Comparison of ENCODE assay signal across 8 mouse cellular contexts in genomic region chr2:91949411-91950274, GRCm38 (mm10). TPM values are rescaled to one million over a fixed set of nuclear protein-coding genes. Genes with fewer than 3 reads are reported as not detected.
A peak's percentile ranks its signal among the peaks of the same experiment; 100 is the strongest.
DNase-seq lines count a peak whose midpoint lies in the region; ATAC-seq and TF ChIP-seq lines count a peak whose summit lies in the region.

No protein-coding gene starts in this region.

- peak overlapping the region; percentile 49 for H3K4me3 ChIP-seq in spleen, adult 2 months (ENCODE audit: extremely low read depth, insufficient read depth, insufficient read length)
- H3K4me3 ChIP-seq in embryonic facial prominence, embryonic 11.5 days (ENCODE audit: low read depth, low read length): 0 out of 2 replicates have a peak overlapping the region, but pooled peaks have one; percentile 1
- H3K4me3 ChIP-seq in heart, embryonic 13.5 days: peak overlapping the region; percentile 48
- H3K4me3 ChIP-seq in kidney, embryonic 15.5 days (replicated peaks): peak overlapping the region; percentile 16

- H3K4me2 ChIP-seq in embryonic facial prominence, embryonic 11.5 days (ENCODE audit: low read depth, low read length): peak overlapping the region; percentile 11
- H3K4me2 ChIP-seq in heart, embryonic 13.5 days: peak overlapping the region; percentile 74
- peak overlapping the region; percentile 50 for H3K4me2 ChIP-seq in kidney, embryonic 15.5 days

- no peak for TF ChIP-seq CTCF in spleen, adult 2 months (IDR thresholded peaks at IDR 0.05; ENCODE audit: extremely low read depth, insufficient read depth, insufficient read length, insufficient replicate concordance)

- H3K4me1 ChIP-seq in spleen, adult 2 months (ENCODE audit: control insufficient read depth, insufficient read depth, insufficient read length): peaks cover 52% of the 10 kb centered on the region
- peaks cover 9% of the 10 kb centered on the region for H3K4me1 ChIP-seq in embryonic facial prominence, embryonic 11.5 days (ENCODE audit: control insufficient read depth, insufficient read depth, low read length)
- H3K4me1 ChIP-seq in heart, embryonic 13.5 days: peaks cover 92% of the 10 kb centered on the region
- H3K4me1 ChIP-seq in kidney, embryonic 15.5 days: peaks cover 73% of the 10 kb centered on the region

- TF ChIP-seq POLR2A in spleen, adult 2 months (IDR thresholded peaks at IDR 0.05; ENCODE audit: low read depth, low read length): no peak

- H3K27me3 ChIP-seq in spleen, adult 2 months (ENCODE audit: control insufficient read depth, insufficient read depth, low read length): no peaks in the 10 kb centered on the region
- H3K27me3 ChIP-seq in embryonic facial prominence, embryonic 11.5 days (ENCODE audit: control insufficient read depth, insufficient read depth, low read length): no peaks in the 10 kb centered on the region
- no peaks in the 10 kb centered on the region for H3K27me3 ChIP-seq in heart, embryonic 13.5 days (replicated peaks)
- no peaks in the 10 kb centered on the region for H3K27me3 ChIP-seq in kidney, embryonic 15.5 days

- peak overlapping the region; percentile 41; the same call in 1 of the 2 replicates for H3K9ac ChIP-seq in embryonic facial prominence, embryonic 11.5 days (replicated peaks; ENCODE audit: low read length)
- H3K9ac ChIP-seq in heart, embryonic 13.5 days: peak overlapping the region; percentile 88
- 0 out of 2 replicates have a peak overlapping the region, but pooled peaks have one; percentile 23 for H3K9ac ChIP-seq in kidney, embryonic 15.5 days

- peaks cover 7% of the 10 kb centered on the region; the same call in 1 of the 2 replicates for H3K36me3 ChIP-seq in spleen, adult 2 months (ENCODE audit: control insufficient read depth, insufficient read depth, low read length)
- no peaks in the 10 kb centered on the region for H3K36me3 ChIP-seq in embryonic facial prominence, embryonic 11.5 days (replicated peaks; ENCODE audit: control insufficient read depth, insufficient read depth, low read depth, low read length)
- H3K36me3 ChIP-seq in heart, embryonic 13.5 days: peaks cover 12% of the 10 kb centered on the region
- H3K36me3 ChIP-seq in kidney, embryonic 15.5 days: no peaks in the 10 kb centered on the region

- peak; percentile 35 for ATAC-seq in embryonic facial prominence, embryonic 11.5 days (replicated peaks; ENCODE audit: insufficient number of reproducible peaks, low FRiP score, low TSS enrichment, low read depth)
- ATAC-seq in heart, embryonic 13.5 days (ENCODE audit: extremely low read depth, insufficient number of reproducible peaks, low FRiP score, low TSS enrichment): peak; percentile 23; the same call in 1 of the 2 replicates
- ATAC-seq in kidney, embryonic 15.5 days (replicated peaks; ENCODE audit: low FRiP score): peak; percentile 30

- peak in 1 of 2 experiments; percentile 33 for DNase-seq in spleen, adult 2 months (ENCODE audit: low read depth in 1 of 2, low spot score in 2 of 2)
- DNase-seq in spleen, adult 12 weeks (ENCODE audit: low spot score): no peak
- DNase-seq in embryonic facial prominence, embryonic 11.5 days (ENCODE audit: low spot score): no peak
- DNase-seq in lung, postnatal 36 days: peak; percentile 43
- DNase-seq in thymus, postnatal 4 days: peak; percentile 63
- DNase-seq in left cerebral cortex, postnatal 36 days (ENCODE audit: low spot score in 2 of 2): no peak

- peak overlapping the region; percentile 38 for H3K27ac ChIP-seq in spleen, adult 2 months (ENCODE audit: insufficient read depth, low read length)
- peak overlapping the region; percentile 39; the same call in 1 of the 2 replicates for H3K27ac ChIP-seq in embryonic facial prominence, embryonic 11.5 days (replicated peaks; ENCODE audit: low read depth, low read length)
- peak overlapping the region; percentile 99 for H3K27ac ChIP-seq in heart, embryonic 13.5 days (replicated peaks)
- H3K27ac ChIP-seq in kidney, embryonic 15.5 days: peak overlapping the region; percentile 77

- 9% methylated on average over 17 of the region's 17 CpGs for WGBS in spleen, adult 2 months
- WGBS in embryonic facial prominence, embryonic 11.5 days: 70% methylated on average over 17 of the region's 17 CpGs
- WGBS in heart, embryonic 13.5 days: 48% methylated on average over 16 of the region's 17 CpGs
- 60% methylated on average over 17 of the region's 17 CpGs for WGBS in kidney, embryonic 15.5 days

- intact Hi-C loops in left cerebral cortex, postnatal 36 days (cut with DNase I): no loop called here

- H3K9me3 ChIP-seq in embryonic facial prominence, embryonic 11.5 days (replicated peaks; ENCODE audit: control insufficient read depth, low read length): no peaks in the 10 kb centered on the region
- H3K9me3 ChIP-seq in heart, embryonic 13.5 days: no peaks in the 10 kb centered on the region
- no peaks in the 10 kb centered on the region for H3K9me3 ChIP-seq in kidney, embryonic 15.5 days (replicated peaks)

RNA-seq across cellular contexts. Expression of gene Gm9821, which starts 4.1 kb away (rescaled TPM):
- not detected in 2 replicates for polyA plus RNA-seq in spleen, adult 2 months (2012; rRNA removed)
- polyA plus RNA-seq in embryonic facial prominence, embryonic 11.5 days (2014; fragmentation: Nextera tagmentation; extraction: Ambion mirVana): 0.28 TPM in 1 of 2 replicates, not detected in the other
- polyA plus RNA-seq in heart, embryonic 13.5 days (2015; fragmentation: Nextera tagmentation; extraction: Ambion mirVana): 1.6 and 2.2 TPM in 2 replicates
- polyA plus RNA-seq in kidney, embryonic 15.5 days (2015; fragmentation: Nextera tagmentation; extraction: Ambion mirVana): 0.49 and 0.53 TPM in 2 replicates
- not detected for total RNA-seq in left cerebral cortex, postnatal 36 days (2021)

RNA-seq across cellular contexts. Expression of gene Mdk, which starts 17.5 kb away (rescaled TPM):
- 2.7 and 3.1 TPM in 2 replicates for polyA plus RNA-seq in spleen, adult 2 months (2012; rRNA removed)
- 1,845 and 1,892 TPM in 2 replicates for polyA plus RNA-seq in embryonic facial prominence, embryonic 11.5 days (2014; fragmentation: Nextera tagmentation; extraction: Ambion mirVana)
- polyA plus RNA-seq in heart, embryonic 13.5 days (2015; fragmentation: Nextera tagmentation; extraction: Ambion mirVana): 603 and 654 TPM in 2 replicates
- polyA plus RNA-seq in kidney, embryonic 15.5 days (2015; fragmentation: Nextera tagmentation; extraction: Ambion mirVana): 1,215 and 1,266 TPM in 2 replicates
- 10 to 100 TPM; 15.6 to 23.5 TPM for total RNA-seq in left cerebral cortex, postnatal 36 days (2021)

RNA-seq across cellular contexts. Expression of gene Chrm4, which starts 22.6 kb away (rescaled TPM):
- 0.39 and 0.45 TPM in 2 replicates for polyA plus RNA-seq in spleen, adult 2 months (2012; rRNA removed)
- 0.20 and 0.34 TPM in 2 replicates for polyA plus RNA-seq in embryonic facial prominence, embryonic 11.5 days (2014; fragmentation: Nextera tagmentation; extraction: Ambion mirVana)
- not detected in 2 replicates for polyA plus RNA-seq in heart, embryonic 13.5 days (2015; fragmentation: Nextera tagmentation; extraction: Ambion mirVana)
- 0.42 TPM in 1 of 2 replicates, not detected in the other for polyA plus RNA-seq in kidney, embryonic 15.5 days (2015; fragmentation: Nextera tagmentation; extraction: Ambion mirVana)
- 10 to 100 TPM; 44.0 to 51.3 TPM for total RNA-seq in left cerebral cortex, postnatal 36 days (2021)

RNA-seq across cellular contexts. Expression of gene Dgkz, which starts 26.0 kb away (rescaled TPM):
- polyA plus RNA-seq in spleen, adult 2 months (2012; rRNA removed): 279 and 335 TPM in 2 replicates
- polyA plus RNA-seq in embryonic facial prominence, embryonic 11.5 days (2014; fragmentation: Nextera tagmentation; extraction: Ambion mirVana): 28.6 and 30.1 TPM in 2 replicates
- polyA plus RNA-seq in heart, embryonic 13.5 days (2015; fragmentation: Nextera tagmentation; extraction: Ambion mirVana): 37.9 and 43.4 TPM in 2 replicates
- 37.7 and 46.7 TPM in 2 replicates for polyA plus RNA-seq in kidney, embryonic 15.5 days (2015; fragmentation: Nextera tagmentation; extraction: Ambion mirVana)
- 100 to 1,000 TPM; 503 to 538 TPM for total RNA-seq in left cerebral cortex, postnatal 36 days (2021)

Comparison
In these comparisons a context has a peak if more than half of its experiments do, and no peak if none do; other contexts are left out.
1. DNase-seq: peak in lung, postnatal 36 days (single experiment) and thymus, postnatal 4 days (single experiment); none in spleen, adult 12 weeks (single experiment), embryonic facial prominence, embryonic 11.5 days (single experiment) and left cerebral cortex, postnatal 36 days (0 of 2).
2. H3K27ac ChIP-seq: peak in every context shown above with its lines; median percentile 99 in heart, embryonic 13.5 days; 77 in kidney, embryonic 15.5 days; 39 in embryonic facial prominence, embryonic 11.5 days; 38 in spleen, adult 2 months.
3. H3K4me2 ChIP-seq: peak in every context shown above with its lines; median percentile 74 in heart, embryonic 13.5 days; 50 in kidney, embryonic 15.5 days; 11 in embryonic facial prominence, embryonic 11.5 days.
4. H3K9ac ChIP-seq: peak in every context shown above with its lines; median percentile 88 in heart, embryonic 13.5 days; 41 in embryonic facial prominence, embryonic 11.5 days; 23 in kidney, embryonic 15.5 days.
5. RNA of gene Mdk, which starts 17.5 kb away (polyA plus RNA-seq): 1,845 to 1,892 TPM in embryonic facial prominence, embryonic 11.5 days, 1,215 to 1,266 TPM in kidney, embryonic 15.5 days and 603 to 654 TPM in heart, embryonic 13.5 days; 2.7 to 3.1 TPM in spleen, adult 2 months; every median in the first group is over 100 times any median in the second.
6. Peak in every context shown above with its lines, with median percentiles within 50 percentile points of each other: H3K4me3 ChIP-seq and ATAC-seq.